Comparison of ENCODE assay signal across 7 mouse cellular contexts in genomic region chr6:77979241-77979961, GRCm38 (mm10). TPM values are rescaled to one million over a fixed set of nuclear protein-coding genes. Genes with fewer than 3 reads are reported as not detected.
DNase-seq lines count a peak whose midpoint lies in the region; ATAC-seq lines count a peak whose summit lies in the region.

Gene Ctnna2 (minus strand): TSS chr6:77979699.

- H3K9ac ChIP-seq in embryonic facial prominence, embryonic 15.5 days = peak within 1 kb of the TSS; percentile 16; the same call in 1 of the 2 replicates
- H3K9ac ChIP-seq in heart, embryonic 14.5 days (ENCODE audit: low read length) = peak within 1 kb of the TSS; percentile 21; the same call in 1 of the 2 replicates
- no peak within 1 kb of the TSS; the same call in 1 of the 2 replicates for H3K9ac ChIP-seq in kidney, embryonic 16.5 days (replicated peaks; ENCODE audit: low read length)
- peak within 1 kb of the TSS; percentile 62; the same call in 1 of the 2 replicates for H3K9ac ChIP-seq in limb, embryonic 13.5 days

- H3K4me1 ChIP-seq in embryonic facial prominence, embryonic 15.5 days = peaks cover 12% of the 10 kb centered on the region
- H3K4me1 ChIP-seq in heart, embryonic 14.5 days (ENCODE audit: control insufficient read depth in 2 of 2, insufficient read depth in 2 of 2, low read length in 2 of 2) = no peaks in the 10 kb centered on the region
- H3K4me1 ChIP-seq in kidney, embryonic 16.5 days (ENCODE audit: insufficient read depth, low read length) = peaks cover 6% of the 10 kb centered on the region
- H3K4me1 ChIP-seq in limb, embryonic 13.5 days = peaks cover 8% of the 10 kb centered on the region; the same call in 1 of the 2 replicates

- no peaks in the 10 kb centered on the region for H3K27me3 ChIP-seq in embryonic facial prominence, embryonic 15.5 days
- peaks cover 4% of the 10 kb centered on the region; the same call in 1 of the 2 replicates for H3K27me3 ChIP-seq in heart, embryonic 14.5 days (ENCODE audit: control insufficient read depth, insufficient read depth, low read length)
- peaks cover 7% of the 10 kb centered on the region; the same call in 1 of the 2 replicates for H3K27me3 ChIP-seq in kidney, embryonic 16.5 days (ENCODE audit: insufficient read depth, low read length)
- H3K27me3 ChIP-seq in limb, embryonic 13.5 days = peaks cover 14% of the 10 kb centered on the region

- DNase-seq in neural tube, embryonic 10.5 days (ENCODE audit: extremely low spot score, low spot score) = peak; percentile 95
- DNase-seq in testis, postnatal 10 days (ENCODE audit: low spot score) = peak; percentile 89

- H3K36me3 ChIP-seq in embryonic facial prominence, embryonic 15.5 days = no peaks in the 10 kb centered on the region
- H3K36me3 ChIP-seq in heart, embryonic 14.5 days (ENCODE audit: control insufficient read depth, insufficient read depth, low read length) = no peaks in the 10 kb centered on the region
- H3K36me3 ChIP-seq in kidney, embryonic 16.5 days (ENCODE audit: insufficient read depth, low read length) = no peaks in the 10 kb centered on the region
- no peaks in the 10 kb centered on the region for H3K36me3 ChIP-seq in limb, embryonic 13.5 days

- H3K9me3 ChIP-seq in embryonic facial prominence, embryonic 15.5 days (replicated peaks) = no peaks in the 10 kb centered on the region
- H3K9me3 ChIP-seq in heart, embryonic 14.5 days (ENCODE audit: control insufficient read depth, low read length) = no peaks in the 10 kb centered on the region
- H3K9me3 ChIP-seq in kidney, embryonic 16.5 days (ENCODE audit: low read length) = no peaks in the 10 kb centered on the region
- H3K9me3 ChIP-seq in limb, embryonic 13.5 days = no peaks in the 10 kb centered on the region

- WGBS in embryonic facial prominence, embryonic 15.5 days = under 1% methylated on average over 46 of the region's 58 CpGs
- WGBS in heart, embryonic 14.5 days = under 1% methylated on average over 46 of the region's 58 CpGs
- 1% methylated on average over 46 of the region's 58 CpGs for WGBS in kidney, embryonic 16.5 days
- under 1% methylated on average over 41 of the region's 58 CpGs for WGBS in limb, embryonic 13.5 days

- peak within 1 kb of the TSS; percentile 89 for H3K4me2 ChIP-seq in embryonic facial prominence, embryonic 15.5 days (replicated peaks)
- peak within 1 kb of the TSS; percentile 87 for H3K4me2 ChIP-seq in heart, embryonic 14.5 days (ENCODE audit: low read length)
- H3K4me2 ChIP-seq in kidney, embryonic 16.5 days (replicated peaks; ENCODE audit: low read depth, low read length) = peak within 1 kb of the TSS; percentile 77
- peak within 1 kb of the TSS; percentile 83 for H3K4me2 ChIP-seq in limb, embryonic 13.5 days (replicated peaks)

- H3K27ac ChIP-seq in embryonic facial prominence, embryonic 15.5 days (replicated peaks) = no peak within 1 kb of the TSS; the same call in 1 of the 2 replicates
- no peak within 1 kb of the TSS for H3K27ac ChIP-seq in heart, embryonic 14.5 days (replicated peaks in 1 of 2; ENCODE audit: control insufficient read depth in 1 of 2, insufficient read depth in 1 of 2, low read depth in 2 of 2, low read length in 2 of 2)
- no peak within 1 kb of the TSS for H3K27ac ChIP-seq in kidney, embryonic 16.5 days (ENCODE audit: low read length)
- H3K27ac ChIP-seq in limb, embryonic 13.5 days = no peak within 1 kb of the TSS

- H3K4me3 ChIP-seq in embryonic facial prominence, embryonic 15.5 days (replicated peaks) = peak within 1 kb of the TSS; percentile 52
- H3K4me3 ChIP-seq in heart, embryonic 14.5 days (ENCODE audit: control insufficient read depth in 1 of 2, insufficient read depth in 1 of 2, low read depth in 1 of 2, low read length in 2 of 2) = peak within 1 kb of the TSS; percentile 39 to 49
- H3K4me3 ChIP-seq in kidney, embryonic 16.5 days (ENCODE audit: low read length) = peak within 1 kb of the TSS; percentile 55
- H3K4me3 ChIP-seq in limb, embryonic 13.5 days = peak within 1 kb of the TSS; percentile 51

- ATAC-seq in cerebellum, adult (ENCODE audit: insufficient number of reproducible peaks, low FRiP score, low TSS enrichment) = peak; percentile 94
- ATAC-seq in embryonic facial prominence, embryonic 15.5 days (ENCODE audit: insufficient number of reproducible peaks, low FRiP score, low TSS enrichment, low read depth) = peak; percentile 91
- peak; percentile 76; the same call in 1 of the 2 replicates for ATAC-seq in heart, embryonic 14.5 days (ENCODE audit: insufficient number of reproducible peaks, insufficient read depth, low FRiP score, low read depth)
- peak; percentile 96 for ATAC-seq in kidney, embryonic 16.5 days (ENCODE audit: low FRiP score, low TSS enrichment)
- ATAC-seq in limb, embryonic 13.5 days (ENCODE audit: low FRiP score, low read depth) = peak; percentile 93

RNA-seq across cellular contexts. Expression of gene Ctnna2, which starts in this region (rescaled TPM):
- 4.6 and 4.9 TPM in 2 replicates for polyA plus RNA-seq in embryonic facial prominence, embryonic 15.5 days (2015; fragmentation: Nextera tagmentation; extraction: Ambion mirVana)
- polyA plus RNA-seq in heart, embryonic 14.5 days (2014; fragmentation: Nextera tagmentation; extraction: Ambion mirVana) = 1.3 and 1.8 TPM in 2 replicates
- 0.82 and 0.91 TPM in 2 replicates for polyA plus RNA-seq in kidney, embryonic 16.5 days (2015; fragmentation: Nextera tagmentation; extraction: Ambion mirVana)
- polyA plus RNA-seq in limb, embryonic 13.5 days (2015; fragmentation: Nextera tagmentation; extraction: Ambion mirVana) = 2.1 and 2.6 TPM in 2 replicates

Comparison
In these comparisons a context has a peak if more than half of its experiments do, and no peak if none do; other contexts are left out.
1. Peak in ATAC-seq, H3K4me3 ChIP-seq and H3K4me2 ChIP-seq in kidney, embryonic 16.5 days; RNA of the gene not detected or under 1 TPM.